ENCODE assay signal across 8 mouse cellular contexts in the genomic region with DNA sequence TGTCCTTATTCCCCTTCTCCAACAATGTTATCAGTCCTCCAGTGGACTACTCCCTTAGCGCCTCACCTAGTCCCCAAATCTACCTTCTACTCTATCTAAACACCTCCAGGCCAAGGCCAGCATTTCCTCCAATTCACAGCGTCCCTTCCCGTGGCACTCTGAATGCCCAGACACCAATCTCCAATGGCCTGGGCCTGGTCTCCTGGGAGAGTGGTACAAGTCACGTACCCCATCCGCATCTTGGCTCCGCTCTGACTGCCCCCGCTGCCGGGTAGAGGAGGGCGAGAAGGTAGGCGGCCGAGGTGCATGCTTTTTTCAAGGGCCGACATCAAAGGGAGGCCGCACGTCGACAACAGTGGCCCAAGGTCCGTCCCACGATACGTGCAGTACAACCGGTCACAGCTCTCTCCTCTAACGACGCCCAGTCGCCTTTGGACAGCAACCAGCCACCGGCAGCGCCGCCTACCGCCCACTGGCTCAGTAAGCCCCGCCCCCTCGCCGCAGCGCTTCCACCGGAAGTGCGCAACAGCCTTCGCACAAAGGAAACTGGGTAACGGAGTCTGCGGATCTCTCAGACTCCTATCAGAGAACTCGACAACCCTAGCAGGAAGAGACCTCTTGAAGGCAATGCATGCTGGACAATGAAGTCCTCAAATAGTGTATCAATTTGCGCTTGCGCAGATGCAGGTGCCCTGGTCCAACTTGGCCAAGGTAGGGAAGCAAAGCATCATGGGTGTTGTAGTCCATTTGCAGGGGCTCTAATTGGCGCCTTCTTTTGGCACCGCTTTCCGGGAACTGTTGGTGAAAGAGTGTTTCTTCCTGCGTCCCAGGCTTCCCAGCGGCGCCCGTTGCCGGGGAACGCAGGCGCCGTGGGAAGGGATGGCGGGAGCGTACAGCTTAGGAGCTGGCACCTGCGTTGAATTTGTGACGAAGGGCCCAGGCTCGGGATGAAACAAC. TPM values are rescaled to one million over a fixed set of nuclear protein-coding genes. Genes with fewer than 3 reads are reported as not detected.
DNase-seq lines count a peak whose midpoint lies in the region; ATAC-seq and TF ChIP-seq lines count a peak whose summit lies in the region.

A gene (plus strand): TSS at position 739 of the 957 bp plus-strand sequence.
A gene (minus strand): TSS at position 813 of the 957 bp plus-strand sequence.

- TF ChIP-seq POLR2A in ES-Bruce4 (IDR thresholded peaks at IDR 0.05; ENCODE audit: insufficient read depth, low read length): peak; percentile 88

- peak within 1 kb of the TSS; percentile 75 for H3K9ac ChIP-seq in ES-Bruce4 (ENCODE audit: low read depth, poor library complexity, severe bottlenecking)
- H3K9ac ChIP-seq in forebrain, embryonic 13.5 days: peak within 1 kb of the TSS; percentile 84
- peak within 1 kb of the TSS; percentile 90 for H3K9ac ChIP-seq in liver, postnatal 0 days (replicated peaks)
- peak within 1 kb of the TSS; percentile 85 for H3K9ac ChIP-seq in neural tube, embryonic 14.5 days (replicated peaks; ENCODE audit: low read depth, low read length)

- peak; percentile 99 for DNase-seq in heart, postnatal 10 days
- peak; percentile 100 for DNase-seq in large intestine, adult 2 months (ENCODE audit: low read depth, low spot score)
- DNase-seq in liver, postnatal 0 days: peak; percentile 99
- peak; percentile 99 for DNase-seq in testis, postnatal 10 days (ENCODE audit: low spot score)

- peak; percentile 98 for ATAC-seq in cerebellum, adult (ENCODE audit: insufficient number of reproducible peaks, low FRiP score, low TSS enrichment)
- peak; percentile 98 for ATAC-seq in forebrain, embryonic 13.5 days
- peak; percentile 96 for ATAC-seq in liver, postnatal 0 days
- peak; percentile 98 for ATAC-seq in neural tube, embryonic 14.5 days (ENCODE audit: low read depth)

- peak within 1 kb of the TSS; percentile 78 for H3K4me3 ChIP-seq in ES-Bruce4 (ENCODE audit: low read depth, low read length)
- H3K4me3 ChIP-seq in forebrain, embryonic 13.5 days: peak within 1 kb of the TSS; percentile 71
- peak within 1 kb of the TSS; percentile 61 for H3K4me3 ChIP-seq in liver, postnatal 0 days (ENCODE audit: low read depth, low read length)
- H3K4me3 ChIP-seq in neural tube, embryonic 14.5 days (ENCODE audit: low read depth, low read length): peak within 1 kb of the TSS; percentile 74

- H3K27ac ChIP-seq in ES-Bruce4 (ENCODE audit: insufficient read depth, low read length): no peak within 1 kb of the TSS
- H3K27ac ChIP-seq in forebrain, embryonic 13.5 days: peak within 1 kb of the TSS; percentile 73
- peak within 1 kb of the TSS; percentile 89 for H3K27ac ChIP-seq in liver, postnatal 0 days (ENCODE audit: low read depth)
- H3K27ac ChIP-seq in neural tube, embryonic 14.5 days (ENCODE audit: low read depth, low read length): peak within 1 kb of the TSS; percentile 91

- peaks cover 8% of the 10 kb centered on the region for H3K36me3 ChIP-seq in ES-Bruce4 (ENCODE audit: control insufficient read depth, insufficient read depth, low read length, poor library complexity, severe bottlenecking)
- peaks cover 22% of the 10 kb centered on the region for H3K36me3 ChIP-seq in forebrain, embryonic 13.5 days (ENCODE audit: poor library complexity, severe bottlenecking)
- H3K36me3 ChIP-seq in liver, postnatal 0 days (replicated peaks; ENCODE audit: insufficient read depth, low read length): peaks cover 13% of the 10 kb centered on the region
- no peaks in the 10 kb centered on the region; the same call in 1 of the 2 replicates for H3K36me3 ChIP-seq in neural tube, embryonic 14.5 days (ENCODE audit: control insufficient read depth, insufficient read depth, low read length)

- no peaks in the 10 kb centered on the region for H3K4me1 ChIP-seq in ES-Bruce4 (ENCODE audit: control insufficient read depth, insufficient read depth, low read length)
- H3K4me1 ChIP-seq in forebrain, embryonic 13.5 days: peaks cover 35% of the 10 kb centered on the region
- peaks cover 16% of the 10 kb centered on the region; the same call in 1 of the 2 replicates for H3K4me1 ChIP-seq in liver, postnatal 0 days (ENCODE audit: insufficient read depth)
- peaks cover 19% of the 10 kb centered on the region for H3K4me1 ChIP-seq in neural tube, embryonic 14.5 days (ENCODE audit: control insufficient read depth, insufficient read depth, low read length)

- TF ChIP-seq CTCF in ES-Bruce4 (IDR thresholded peaks at IDR 0.05; ENCODE audit: low read depth, low read length): peak; percentile 26
- TF ChIP-seq CTCF in liver, postnatal 0 days (IDR thresholded peaks at IDR 0.05; ENCODE audit: low read depth): peak; percentile 91

- peak within 1 kb of the TSS; percentile 67 for H3K4me2 ChIP-seq in forebrain, embryonic 13.5 days
- peak within 1 kb of the TSS; percentile 82 for H3K4me2 ChIP-seq in liver, postnatal 0 days (ENCODE audit: low read depth, low read length)
- H3K4me2 ChIP-seq in neural tube, embryonic 14.5 days (ENCODE audit: low read depth, low read length): peak within 1 kb of the TSS; percentile 55

- under 1% methylated on average over 54 of the region's 54 CpGs for WGBS in forebrain, embryonic 13.5 days
- under 1% methylated on average over 54 of the region's 54 CpGs for WGBS in large intestine, adult 2 months
- WGBS in liver, postnatal 0 days (ENCODE audit: insufficient replicate concordance): under 1% methylated on average over 54 of the region's 54 CpGs
- under 1% methylated on average over 54 of the region's 54 CpGs for WGBS in neural tube, embryonic 14.5 days

- no peaks in the 10 kb centered on the region for H3K27me3 ChIP-seq in ES-Bruce4 (ENCODE audit: control insufficient read depth, insufficient read depth, low read length, poor library complexity, severe bottlenecking)
- no peaks in the 10 kb centered on the region for H3K27me3 ChIP-seq in forebrain, embryonic 13.5 days
- H3K27me3 ChIP-seq in liver, postnatal 0 days (ENCODE audit: insufficient read depth, low read length): no peaks in the 10 kb centered on the region
- H3K27me3 ChIP-seq in neural tube, embryonic 14.5 days (ENCODE audit: control insufficient read depth, insufficient read depth, low read length): no peaks in the 10 kb centered on the region

- intact Hi-C loops in heart, postnatal 10 days (cut with DNase I): no loop called here

- no peak for TF ChIP-seq EP300 in ES-Bruce4 (IDR thresholded peaks at IDR 0.05; ENCODE audit: insufficient read depth, low read depth, low read length)
- TF ChIP-seq EP300 in liver, postnatal 0 days (IDR thresholded peaks at IDR 0.05; ENCODE audit: low read depth): peak; percentile 63; the same call in 1 of the 2 replicates

- no peaks in the 10 kb centered on the region for H3K9me3 ChIP-seq in ES-Bruce4 (replicated peaks; ENCODE audit: control insufficient read depth, insufficient read depth, low read length, poor library complexity, severe bottlenecking)
- no peaks in the 10 kb centered on the region for H3K9me3 ChIP-seq in forebrain, embryonic 13.5 days (replicated peaks)
- no peaks in the 10 kb centered on the region for H3K9me3 ChIP-seq in liver, postnatal 0 days (ENCODE audit: low read length)
- no peaks in the 10 kb centered on the region for H3K9me3 ChIP-seq in neural tube, embryonic 14.5 days (ENCODE audit: control insufficient read depth, low read length)

RNA-seq across cellular contexts. Expression of the first gene that starts in this region (rescaled TPM):
- 28.9 and 29.7 TPM in 2 replicates for polyA plus RNA-seq in ES-Bruce4 (2011; ENCODE audit: insufficient read depth, insufficient read length, low read depth, missing spikeins)
- polyA plus RNA-seq in forebrain, embryonic 13.5 days (2015; fragmentation: Nextera tagmentation; extraction: Ambion mirVana): 34.7 and 35.1 TPM in 2 replicates
- 10 to 100 TPM; 11.2 to 13.1 TPM for total RNA-seq in heart, postnatal 10 days (2021)
- 13.8 and 16.7 TPM in 2 replicates for polyA plus RNA-seq in large intestine, adult 2 months (2012; rRNA removed)
- polyA plus RNA-seq in liver, postnatal 0 days (2015; fragmentation: Nextera tagmentation; extraction: Ambion mirVana): 4.8 and 5.1 TPM in 2 replicates
- 22.9 and 23.0 TPM in 2 replicates for polyA plus RNA-seq in neural tube, embryonic 14.5 days (2014; fragmentation: Nextera tagmentation; extraction: Ambion mirVana)

RNA-seq across cellular contexts. Expression of the second gene that starts in this region (rescaled TPM):
- 46.7 and 64.8 TPM in 2 replicates for polyA plus RNA-seq in ES-Bruce4 (2011; ENCODE audit: insufficient read depth, insufficient read length, low read depth, missing spikeins)
- 118 and 120 TPM in 2 replicates for polyA plus RNA-seq in forebrain, embryonic 13.5 days (2015; fragmentation: Nextera tagmentation; extraction: Ambion mirVana)
- 10 to 100 TPM; 43.5 to 44.8 TPM for total RNA-seq in heart, postnatal 10 days (2021)
- polyA plus RNA-seq in large intestine, adult 2 months (2012; rRNA removed): 58.7 and 64.0 TPM in 2 replicates
- 18.1 and 18.2 TPM in 2 replicates for polyA plus RNA-seq in liver, postnatal 0 days (2015; fragmentation: Nextera tagmentation; extraction: Ambion mirVana)
- 155 and 163 TPM in 2 replicates for polyA plus RNA-seq in neural tube, embryonic 14.5 days (2014; fragmentation: Nextera tagmentation; extraction: Ambion mirVana)
